Mouse (Mus musculus): Measurements from ENCODE around the gene Zfp82.

DNA sequence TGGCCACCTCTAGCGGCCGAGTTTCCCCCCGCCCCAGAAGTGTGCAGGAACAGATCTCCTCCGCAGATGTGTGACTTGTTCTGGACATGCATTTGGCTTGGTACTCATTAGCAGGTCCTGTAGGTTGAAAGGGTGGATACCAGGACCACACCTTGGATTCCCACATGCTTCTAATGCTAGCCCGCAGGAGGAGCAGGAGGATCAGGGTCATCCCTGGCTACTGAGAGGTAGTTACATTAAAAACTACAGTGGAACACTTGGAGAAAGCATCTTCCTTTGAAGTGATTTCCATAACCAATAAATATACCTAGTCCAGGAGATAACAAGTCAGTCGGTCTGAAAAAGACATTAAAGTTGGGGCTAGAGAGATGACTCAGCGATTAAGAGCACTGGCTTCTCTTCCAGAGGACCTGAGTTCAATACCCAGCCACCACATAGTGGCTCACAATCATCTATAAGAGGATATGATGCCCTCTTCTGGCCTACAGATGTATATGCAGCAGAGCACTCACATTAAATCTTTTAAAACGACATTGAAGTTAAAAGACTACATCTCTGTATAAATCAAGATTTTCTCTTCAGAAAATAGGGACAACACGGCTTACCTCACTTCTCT lies 18.4 kb upstream of the Zfp82 start:
- TF ChIP-seq NANOG (IDR thresholded peaks at IDR 0.05; ENCODE audit: borderline replicate concordance, low read length) (no peak), CTCF (conservative IDR thresholded peaks at IDR 0.05; ENCODE audit: low read length) (peak; percentile 54), POU5F1 (IDR thresholded peaks at IDR 0.05; ENCODE audit: borderline replicate concordance, low read length) (no peak)
